Mouse (Mus musculus): ENCODE results near the gene Otub1.

GRCm38 (mm10) chr19:7171447-7171846 is 34.7 kb downstream of the Otub1 start:
- no peak for TF ChIP-seq CTCF (IDR thresholded peaks at IDR 0.05; ENCODE audit: low read depth)
- no peak for TF ChIP-seq EP300 (IDR thresholded peaks at IDR 0.05; ENCODE audit: low read depth)
